Mouse (Mus musculus): ENCODE measurements around the gene Acrbp. TPM values are rescaled to one million over a fixed set of nuclear protein-coding genes. Genes with fewer than 3 reads are reported as not detected.
"Not testable (repeated sequence)": the region's sequence is repeated elsewhere in the genome, so short reads cannot be mapped to it uniquely, and the experiment has no call there.

Acrbp gene
- total and polyA plus RNA-seq, 2 experiments from 2014 or later = 7.2 to 12.6 TPM

DNA sequence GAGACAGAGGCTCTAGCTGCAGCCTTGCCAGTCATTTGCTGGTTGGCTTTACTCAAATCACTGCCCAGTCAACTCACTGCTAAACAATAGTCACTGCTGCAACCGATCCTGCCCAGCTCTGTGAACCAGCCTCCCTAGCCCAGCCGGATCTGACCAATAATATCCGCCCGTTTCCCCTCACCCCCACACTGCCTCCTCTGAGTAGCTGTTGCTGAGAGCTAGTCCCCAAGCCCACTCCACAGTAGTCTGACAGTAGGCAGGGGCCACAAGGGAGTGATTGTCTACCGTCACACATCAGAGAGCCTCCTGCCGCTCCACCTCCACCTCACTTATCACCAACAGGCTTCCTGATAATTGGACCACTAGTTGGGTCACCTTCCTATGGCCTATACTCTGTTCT lies 12.0 kb downstream of the Acrbp start:
- peak; percentile 54; the same call in 1 of the 2 replicates for ATAC-seq (ENCODE audit: low FRiP score)
- 44% methylated on average over 6 of the region's 6 CpGs for WGBS
- no peak for TF ChIP-seq CTCF (IDR thresholded peaks at IDR 0.05)

DNA sequence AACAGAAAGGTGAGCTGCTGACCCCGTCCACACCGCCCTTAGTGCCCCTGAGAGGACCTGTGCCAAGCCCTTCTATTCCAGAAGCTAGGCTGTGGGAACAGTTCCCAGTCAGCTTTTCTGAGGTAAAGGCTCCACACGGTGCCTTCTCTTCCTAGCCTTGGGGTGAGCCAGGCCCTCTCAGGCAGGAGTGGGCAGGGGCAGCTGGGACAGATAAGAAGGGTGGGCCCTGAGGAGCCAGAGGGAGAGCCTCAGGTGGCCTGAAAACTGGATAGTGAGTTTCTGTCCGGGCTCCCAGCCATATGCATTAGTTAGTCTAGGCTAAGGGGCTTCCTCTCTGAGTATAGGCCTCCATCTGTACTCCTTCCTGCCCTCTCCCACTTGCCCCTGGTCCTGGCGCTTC lies 13.0 kb downstream of the Acrbp start:
- no peaks in the 10 kb centered on the region for H3K36me3 ChIP-seq (ENCODE audit: insufficient read depth, low read length)
- no peak for DNase-seq (ENCODE audit: low spot score)
- 82% methylated on average over 5 of the region's 5 CpGs for WGBS
- no peak overlapping the region for H3K4me3 ChIP-seq (ENCODE audit: low read depth, low read length)
- TF ChIP-seq CTCF (IDR thresholded peaks at IDR 0.05) = no peak
- ATAC-seq (ENCODE audit: low FRiP score) = no peak
- H3K4me2 ChIP-seq (ENCODE audit: low read depth, low read length, poor library complexity, severe bottlenecking) = no peak overlapping the region
- no peak overlapping the region for H3K27ac ChIP-seq (ENCODE audit: low read depth, low read length)
- H3K4me1 ChIP-seq (ENCODE audit: insufficient read depth, low read length) = no peaks in the 10 kb centered on the region
- H3K27me3 ChIP-seq (ENCODE audit: insufficient read depth, low read length) = no peaks in the 10 kb centered on the region
- H3K9me3 ChIP-seq (ENCODE audit: low read length) = no peaks in the 10 kb centered on the region
- H3K9ac ChIP-seq (replicated peaks; ENCODE audit: low read length, poor library complexity, severe bottlenecking) = no peak overlapping the region

More for the DNA sequence above, 12.0 kb downstream of the Acrbp start:
- Histone ChIP-seq H3K9me3 (ENCODE audit: low read length) (no peaks in the 10 kb centered on the region), H3K36me3 (ENCODE audit: insufficient read depth, low read length) (no peaks in the 10 kb centered on the region), H3K4me2 (ENCODE audit: low read depth, low read length, poor library complexity, severe bottlenecking) (no peak overlapping the region), H3K4me3 (ENCODE audit: low read depth, low read length) (no peak overlapping the region), H3K9ac (replicated peaks; ENCODE audit: low read length, poor library complexity, severe bottlenecking) (no peak overlapping the region), H3K27me3 (ENCODE audit: insufficient read depth, low read length) (no peaks in the 10 kb centered on the region), H3K4me1 (ENCODE audit: insufficient read depth, low read length) (no peaks in the 10 kb centered on the region), H3K27ac (ENCODE audit: low read depth, low read length) (no peak overlapping the region)
- no peak for DNase-seq (ENCODE audit: low spot score)

DNA sequence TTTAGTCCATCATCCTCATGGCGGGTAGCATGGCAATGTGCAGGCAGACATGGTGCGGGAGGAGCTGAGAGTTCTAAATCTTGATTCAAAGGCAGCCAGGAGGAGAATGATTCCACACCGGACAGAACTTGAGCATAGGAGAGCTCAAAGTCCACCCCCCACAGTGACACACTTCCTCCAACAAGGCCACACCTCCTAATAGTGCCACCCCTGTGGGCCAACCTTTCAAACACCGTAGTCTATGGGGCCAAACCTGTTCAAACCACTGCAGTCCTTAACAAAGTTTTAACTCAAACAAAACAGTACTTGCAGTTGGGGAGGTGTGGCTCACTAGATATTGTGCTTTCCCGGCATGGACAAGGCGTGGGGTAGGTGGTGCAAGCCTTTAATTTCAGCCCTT lies 14.4 kb downstream of the Acrbp start:
- Histone ChIP-seq H3K27ac (ENCODE audit: low read depth, low read length) (no peak overlapping the region), H3K4me2 (ENCODE audit: low read depth, low read length, poor library complexity, severe bottlenecking) (no peak overlapping the region)
- no peak for ATAC-seq (ENCODE audit: low FRiP score)

DNA sequence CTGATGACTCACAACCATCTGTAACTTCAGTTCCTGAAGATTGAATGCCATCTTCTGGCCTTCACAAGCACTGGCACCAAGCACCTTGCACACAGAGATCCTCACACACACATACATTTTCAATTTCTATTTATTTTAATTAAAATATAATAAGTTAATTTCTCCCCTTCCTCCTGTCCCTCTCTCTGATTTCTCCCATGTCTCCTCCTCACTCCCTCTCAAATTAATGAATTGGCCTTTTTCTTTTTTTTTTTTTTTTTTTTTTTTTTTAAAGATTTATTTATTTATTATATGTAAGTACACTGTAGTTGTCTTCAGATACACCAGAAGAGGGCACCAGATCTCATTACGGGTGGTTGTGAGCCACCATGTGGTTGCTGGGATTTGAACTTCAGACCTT lies 15.7 kb downstream of the Acrbp start:
- not testable (repeated sequence) for H3K9me3 ChIP-seq (ENCODE audit: low read length); H3K4me1 ChIP-seq (ENCODE audit: insufficient read depth, low read length); H3K4me3 ChIP-seq (ENCODE audit: low read depth, low read length); DNase-seq (ENCODE audit: low spot score); H3K9ac ChIP-seq (replicated peaks; ENCODE audit: low read length, poor library complexity, severe bottlenecking); ATAC-seq (ENCODE audit: low FRiP score); H3K36me3 ChIP-seq (ENCODE audit: insufficient read depth, low read length); H3K27me3 ChIP-seq (ENCODE audit: insufficient read depth, low read length); H3K4me2 ChIP-seq (ENCODE audit: low read depth, low read length, poor library complexity, severe bottlenecking); H3K27ac ChIP-seq (ENCODE audit: low read depth, low read length)
- no CpG with 5 or more reads among the region's 1 CpGs for WGBS

More for the DNA sequence above, 14.4 kb downstream of the Acrbp start:
- TF ChIP-seq CTCF (IDR thresholded peaks at IDR 0.05) = no peak
- no peaks in the 10 kb centered on the region for H3K36me3 ChIP-seq (ENCODE audit: insufficient read depth, low read length)
- H3K27me3 ChIP-seq (ENCODE audit: insufficient read depth, low read length) = no peaks in the 10 kb centered on the region
- DNase-seq (ENCODE audit: low spot score) = no peak
- H3K4me1 ChIP-seq (ENCODE audit: insufficient read depth, low read length) = no peaks in the 10 kb centered on the region
- no peak overlapping the region for H3K4me3 ChIP-seq (ENCODE audit: low read depth, low read length)
- WGBS = 90% methylated on average over 6 of the region's 6 CpGs
- H3K9me3 ChIP-seq (ENCODE audit: low read length) = no peaks in the 10 kb centered on the region
- H3K9ac ChIP-seq (replicated peaks; ENCODE audit: low read length, poor library complexity, severe bottlenecking) = no peak overlapping the region

DNA sequence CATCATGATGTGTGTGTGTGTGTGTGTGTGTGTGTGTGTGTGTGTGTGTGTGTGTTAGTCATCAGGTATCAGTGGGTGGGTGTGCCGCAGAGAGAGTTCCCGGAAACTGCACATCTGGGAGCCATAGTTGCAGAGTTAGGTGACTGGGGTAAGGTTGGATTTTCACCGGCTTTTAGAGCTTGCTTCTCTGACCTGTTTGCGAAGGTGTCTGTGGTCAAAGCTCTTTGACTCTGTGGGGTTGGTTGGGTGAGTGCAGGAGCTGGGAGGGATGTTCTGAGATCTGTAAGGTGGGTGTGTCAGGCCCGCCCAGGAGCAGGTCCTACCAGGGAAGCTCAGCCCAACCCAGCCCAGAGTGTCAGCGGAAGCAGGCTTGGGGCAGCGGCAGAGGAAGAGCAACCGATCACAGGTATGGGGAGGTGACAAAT lies 18.1 kb downstream of the Acrbp start, which contains the start of gene Lpar5:
TSS of gene Lpar5 (plus strand) at position 350 of the 425 bp plus-strand sequence.
- no peak for TF ChIP-seq CTCF (IDR thresholded peaks at IDR 0.05)
- ATAC-seq (ENCODE audit: low FRiP score) = no peak

DNA sequence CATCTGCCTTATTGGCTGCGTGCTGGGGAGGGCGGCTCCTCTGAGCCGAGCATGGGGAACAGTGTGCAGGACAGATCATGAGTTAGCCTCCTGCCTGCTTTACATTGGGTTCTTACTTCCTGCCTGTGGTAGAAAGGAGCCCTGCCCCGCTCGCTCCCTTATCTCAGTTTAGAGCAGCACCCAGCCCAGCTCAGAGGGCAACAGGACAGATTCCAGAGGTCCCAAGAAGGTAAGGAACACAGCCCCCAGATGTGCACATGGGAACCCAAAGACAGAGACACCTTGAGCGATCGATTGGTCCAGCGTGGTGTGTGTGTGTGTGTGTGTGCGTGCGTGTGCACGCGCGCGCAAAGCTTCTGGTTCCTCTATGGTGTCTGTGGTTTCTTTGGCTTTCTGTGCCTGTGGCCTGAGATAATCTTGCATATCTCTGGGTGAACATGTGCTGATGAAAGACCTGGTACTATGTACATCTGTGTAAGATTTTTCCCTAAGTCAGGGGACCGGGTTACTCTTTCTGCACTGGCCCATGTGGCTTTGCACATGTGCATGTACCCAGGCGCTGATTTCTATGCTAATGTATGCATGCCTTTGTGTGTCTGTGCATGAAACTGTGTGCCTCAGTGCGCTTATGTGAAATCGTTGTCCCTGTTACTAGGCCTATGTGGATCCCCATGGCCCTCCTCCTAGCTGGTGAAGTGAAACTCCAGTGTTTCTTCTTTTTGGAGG lies 21.8 kb downstream of the Acrbp start:
- H3K4me1 ChIP-seq (ENCODE audit: insufficient read depth, low read length) = no peaks in the 10 kb centered on the region
- peak; percentile 29; the same call in 1 of the 2 replicates for ATAC-seq (ENCODE audit: low FRiP score)
- H3K4me3 ChIP-seq (ENCODE audit: low read depth, low read length) = no peak overlapping the region
- no peaks in the 10 kb centered on the region for H3K36me3 ChIP-seq (ENCODE audit: insufficient read depth, low read length)
- H3K27me3 ChIP-seq (ENCODE audit: insufficient read depth, low read length) = no peaks in the 10 kb centered on the region
- no peak overlapping the region for H3K4me2 ChIP-seq (ENCODE audit: low read depth, low read length, poor library complexity, severe bottlenecking)
- peak; percentile 67 for DNase-seq (ENCODE audit: low spot score)
- H3K9ac ChIP-seq (replicated peaks; ENCODE audit: low read length, poor library complexity, severe bottlenecking) = no peak overlapping the region
- peak overlapping the region; percentile 65 for H3K27ac ChIP-seq (ENCODE audit: low read depth, low read length)
- WGBS = 75% methylated on average over 18 of the region's 18 CpGs
- no peak for TF ChIP-seq CTCF (IDR thresholded peaks at IDR 0.05)
- H3K9me3 ChIP-seq (ENCODE audit: low read length) = no peaks in the 10 kb centered on the region

More for the DNA sequence above, 18.1 kb downstream of the Acrbp start, which contains the start of gene Lpar5:
- DNase-seq (ENCODE audit: low spot score) = no peak
- Histone ChIP-seq H3K27ac (ENCODE audit: low read depth, low read length) (no peak within 1 kb of the TSS), H3K27me3 (ENCODE audit: insufficient read depth, low read length) (no peaks in the 10 kb centered on the region), H3K4me3 (ENCODE audit: low read depth, low read length) (no peak within 1 kb of the TSS), H3K4me1 (ENCODE audit: insufficient read depth, low read length) (no peaks in the 10 kb centered on the region), H3K36me3 (ENCODE audit: insufficient read depth, low read length) (no peaks in the 10 kb centered on the region), H3K9me3 (ENCODE audit: low read length) (no peaks in the 10 kb centered on the region), H3K4me2 (ENCODE audit: low read depth, low read length, poor library complexity, severe bottlenecking) (no peak within 1 kb of the TSS), H3K9ac (replicated peaks; ENCODE audit: low read length, poor library complexity, severe bottlenecking) (no peak within 1 kb of the TSS)
- 66% methylated on average over 8 of the region's 8 CpGs for WGBS

Data from midbrain, postnatal 0 days (tissue).